Mouse (Mus musculus) cerebellum, adult 11 months (tissue): Measurements from ENCODE around the gene Socs3.

Experiments used
- DNase-seq: peaks from one replicate; pipeline ENCODE4 v3.0.0; 2022

Socs3 gene

GRCm38 (mm10) chr11:117952174-117952933 is 17.5 kb downstream of the Socs3 start:
- no peak for DNase-seq

DNA sequence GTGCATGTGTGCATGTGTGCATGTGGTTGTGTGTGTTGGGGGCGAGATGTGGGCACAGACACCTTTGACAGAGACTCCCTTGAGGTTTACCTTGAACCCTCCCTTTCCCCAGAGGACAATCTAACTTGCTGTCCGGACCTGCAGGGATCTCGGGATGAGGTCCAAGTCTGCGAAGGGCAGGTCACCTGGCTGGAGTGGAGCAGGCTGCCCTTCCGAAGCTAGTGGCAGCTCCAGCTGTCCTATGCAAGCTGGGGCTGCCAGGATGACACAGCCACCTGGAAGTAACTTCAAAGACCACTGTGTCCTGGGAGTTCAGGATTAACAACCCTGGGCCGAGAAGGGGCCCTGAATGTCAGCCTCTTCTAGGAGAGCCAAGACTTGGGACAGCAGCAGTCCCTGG is 18.5 kb downstream of the Socs3 start:
- DNase-seq: no peak

- no peak for DNase-seq
Measured at GRCm38 (mm10) chr11:117949392-117950091, 20.3 kb downstream of the Socs3 start.

GRCm38 (mm10) chr11:117946996-117947419 is 22.8 kb downstream of the Socs3 start:
- no peak for DNase-seq

DNA sequence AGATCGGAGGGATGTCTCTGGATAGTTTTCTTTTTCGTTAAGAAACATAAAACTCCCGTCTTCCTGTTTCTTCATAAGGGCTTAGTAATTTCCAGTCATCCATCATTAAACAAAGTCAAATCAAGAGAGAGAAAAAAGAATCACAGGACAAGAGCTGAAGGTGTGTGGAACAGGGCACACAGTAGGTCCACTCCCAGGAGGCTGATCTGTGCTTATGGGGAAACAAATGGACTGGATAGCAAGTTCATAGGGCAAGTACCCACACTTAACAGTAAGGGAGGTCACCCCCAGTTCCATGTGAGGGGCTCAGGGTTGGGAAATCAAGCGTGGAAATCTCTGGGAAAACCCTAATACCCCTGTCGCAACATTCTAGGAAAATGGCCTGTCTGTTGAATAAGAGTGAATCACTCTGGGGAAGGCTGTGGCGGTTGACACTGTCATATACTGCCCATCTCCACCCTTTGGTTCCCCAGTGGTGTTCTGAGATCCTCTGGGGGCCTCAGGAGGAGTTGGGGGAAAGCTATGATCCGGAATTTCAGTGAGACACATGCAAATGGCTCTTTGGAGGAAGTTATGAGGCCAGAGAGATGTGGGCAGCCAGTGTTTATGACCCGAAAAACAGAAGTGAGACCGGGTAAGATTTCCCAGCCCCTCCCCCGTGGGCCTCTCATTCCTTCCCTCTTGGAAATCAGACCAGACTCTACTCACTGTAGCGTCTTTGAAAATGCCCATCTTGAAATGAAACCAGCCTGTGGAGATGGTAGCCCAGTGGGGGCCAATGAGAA is 23.5 kb downstream of the Socs3 start:
- no peak for DNase-seq

DNA sequence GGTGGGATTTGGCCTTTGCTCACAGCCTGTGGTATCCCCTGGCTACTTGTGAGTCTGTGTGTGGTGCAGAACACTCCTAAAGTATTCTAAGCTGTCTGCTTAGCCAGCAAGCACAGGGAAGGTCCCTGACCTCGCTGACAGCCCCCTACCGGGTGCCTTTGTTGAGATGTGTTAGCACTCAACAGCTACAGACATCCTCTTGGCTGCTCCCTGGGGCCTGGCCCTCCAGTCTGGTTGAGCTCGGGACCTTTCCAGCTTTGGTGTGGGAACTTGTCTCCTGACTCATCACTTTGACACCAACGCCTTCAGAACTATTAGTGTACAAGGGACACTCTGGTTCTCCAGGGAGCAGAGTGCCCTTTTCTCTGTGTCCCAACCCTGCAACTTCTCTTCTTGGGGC is 28.0 kb downstream of the Socs3 start:
- DNase-seq: no peak

DNA sequence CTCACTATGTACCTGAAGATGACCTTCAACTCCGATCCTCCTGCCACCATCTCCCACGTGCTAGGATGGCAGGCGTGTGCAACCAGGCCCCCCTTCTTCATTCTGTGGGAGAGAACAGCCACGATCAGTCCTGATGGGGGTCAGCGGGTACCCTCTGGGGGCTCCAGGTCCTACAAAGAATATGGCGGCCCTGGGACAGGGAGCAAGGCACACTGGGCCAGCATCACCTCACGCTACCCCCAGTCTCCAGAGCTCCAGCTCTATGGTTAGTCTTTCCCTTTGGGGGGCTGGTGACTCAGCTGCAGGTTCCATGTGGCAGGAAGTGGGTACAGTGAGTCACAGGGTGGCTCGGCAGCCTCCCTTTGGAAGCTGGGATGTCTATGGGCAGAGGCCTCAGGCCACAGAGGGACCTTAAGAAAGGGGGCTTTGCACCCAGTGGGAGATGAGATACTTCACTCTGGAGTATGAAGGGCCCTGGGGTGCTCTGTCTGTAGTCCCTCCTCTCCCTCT is 28.5 kb downstream of the Socs3 start:
- no peak for DNase-seq

GRCm38 (mm10) chr11:117940881-117941280 is 29.0 kb downstream of the Socs3 start:
- no peak for DNase-seq

DNA sequence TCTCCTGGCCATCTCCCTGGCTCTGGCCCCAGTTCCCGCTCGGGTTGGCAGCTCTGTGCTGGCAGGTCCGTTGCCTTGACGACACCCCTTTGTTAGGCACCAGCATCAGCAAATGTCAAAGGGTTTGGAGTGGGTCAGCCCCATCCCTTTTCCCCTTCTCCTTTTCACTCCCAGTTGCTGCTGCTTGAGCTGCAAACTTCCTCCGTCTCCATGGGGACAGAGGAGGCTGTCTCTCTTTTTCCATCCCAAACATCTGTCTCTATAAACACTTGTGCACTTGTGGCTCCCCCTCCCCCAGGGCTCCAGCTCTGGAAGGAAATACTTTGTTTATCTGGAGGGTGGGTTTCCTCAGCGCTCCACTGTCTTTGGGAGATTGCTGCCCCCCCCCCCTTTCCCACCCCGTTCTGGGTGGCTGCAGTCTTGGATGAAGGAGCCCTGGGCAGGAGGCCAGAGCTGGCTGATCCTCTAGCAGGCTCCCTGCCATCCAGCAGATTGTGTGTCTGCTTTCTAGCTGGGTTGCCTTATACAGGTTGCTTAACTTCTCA is 30.0 kb downstream of the Socs3 start:
- DNase-seq: peak; percentile 71

- no peak for DNase-seq
Measured at GRCm38 (mm10) chr11:117939004-117939730, 30.7 kb downstream of the Socs3 start.

- peak; percentile 22 for DNase-seq
Measured at GRCm38 (mm10) chr11:117936202-117936601, 33.6 kb downstream of the Socs3 start.

DNA sequence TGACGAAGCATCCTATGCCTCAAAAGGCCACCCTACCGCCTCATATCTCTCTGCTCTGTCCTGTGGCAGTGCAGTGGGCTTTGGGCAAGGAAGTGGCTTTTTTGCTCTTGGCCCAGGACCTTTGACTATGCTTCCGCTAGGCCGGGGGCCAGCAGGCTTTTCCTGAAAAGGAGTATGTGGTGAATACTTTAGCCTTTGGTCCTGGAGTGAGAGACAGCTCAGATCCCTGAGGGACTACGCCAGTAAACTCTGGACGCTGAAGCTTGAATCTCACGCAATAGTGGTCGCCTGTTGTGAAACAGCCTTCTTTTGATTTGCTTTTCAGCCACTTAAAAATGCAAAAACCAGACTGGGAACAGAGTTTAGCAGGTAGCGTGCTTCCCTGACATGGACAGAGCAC is 34.2 kb downstream of the Socs3 start:
- no peak for DNase-seq

DNA sequence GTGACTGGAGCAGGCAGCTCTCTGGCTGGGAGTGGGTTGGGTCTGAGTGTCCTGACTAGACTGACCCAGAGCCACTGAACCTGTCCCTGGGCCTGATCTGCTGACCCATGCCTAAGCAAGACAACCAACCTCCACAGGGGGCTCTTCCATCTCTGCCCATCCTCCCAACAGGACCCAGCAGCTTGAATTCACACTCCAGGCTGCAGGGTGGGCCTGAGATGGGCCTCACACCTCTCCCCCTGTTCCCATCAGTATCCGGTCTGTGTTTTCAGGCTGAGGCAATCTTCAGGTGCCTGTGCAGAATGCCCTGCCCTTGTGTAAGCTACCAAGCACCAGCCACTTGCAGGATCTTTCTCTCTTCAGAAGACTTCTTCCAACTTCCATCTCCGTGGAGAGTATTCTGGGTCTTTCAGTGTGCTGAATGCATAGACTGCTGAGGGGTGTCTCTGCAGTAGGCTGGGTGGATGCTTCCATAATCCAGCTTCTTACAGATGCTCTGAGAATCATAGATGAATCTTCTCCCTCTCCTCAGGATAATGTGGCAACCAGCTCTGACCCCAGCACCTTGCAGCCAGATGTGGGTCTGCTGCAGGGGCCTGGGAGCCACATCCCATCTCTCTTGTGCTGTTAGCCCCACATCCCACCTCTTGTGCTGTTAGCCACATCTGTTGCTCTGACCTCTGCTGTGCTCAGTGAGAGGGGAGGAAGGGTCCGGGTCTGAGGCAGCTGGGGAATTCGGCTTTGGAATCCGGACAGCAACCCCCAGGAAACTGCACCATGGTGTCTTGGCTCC is 35.1 kb downstream of the Socs3 start:
- no peak for DNase-seq

- no peak for DNase-seq
Measured at GRCm38 (mm10) chr11:117934168-117934567, 35.7 kb downstream of the Socs3 start.

DNA sequence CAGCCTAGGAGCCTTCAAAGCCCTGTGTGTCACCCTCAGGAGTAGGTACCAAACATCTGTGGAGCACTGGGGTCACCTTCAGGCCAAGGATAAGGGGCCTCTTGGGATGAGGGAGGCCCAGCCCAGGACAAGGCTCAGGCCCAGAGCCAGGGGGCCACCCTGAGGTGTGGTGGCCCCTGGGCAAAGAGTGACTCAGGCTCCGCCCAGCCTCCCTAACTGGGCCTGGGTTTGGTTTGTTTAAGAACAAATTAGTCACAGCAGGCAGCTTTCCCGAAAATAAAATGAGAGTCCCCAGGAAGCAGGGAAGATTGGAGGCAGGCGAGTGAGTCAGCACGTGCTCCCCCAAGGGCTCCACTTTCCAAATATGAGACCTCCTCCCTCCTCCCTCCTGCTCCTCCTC is 37.7 kb downstream of the Socs3 start:
- DNase-seq: no peak

DNA sequence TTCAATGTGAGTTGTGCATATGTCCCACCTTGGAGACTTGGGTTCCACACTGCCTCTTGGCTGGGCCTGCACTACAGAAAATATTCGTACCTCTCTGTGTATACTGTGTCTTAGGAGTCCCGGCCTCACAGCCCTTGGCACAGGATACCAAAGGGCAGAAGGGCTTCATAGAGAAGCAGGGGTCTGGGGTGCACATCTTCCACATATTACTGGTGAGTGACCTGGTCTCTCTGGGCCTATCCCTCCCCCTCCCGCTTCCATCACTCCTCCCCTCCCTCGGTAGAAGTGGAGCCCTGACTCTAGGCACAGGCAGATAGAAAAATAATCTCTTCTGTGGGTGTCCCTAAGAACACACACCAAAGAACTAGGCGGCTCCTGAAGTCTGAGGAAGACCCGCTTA is 38.3 kb downstream of the Socs3 start:
- no peak for DNase-seq

DNA sequence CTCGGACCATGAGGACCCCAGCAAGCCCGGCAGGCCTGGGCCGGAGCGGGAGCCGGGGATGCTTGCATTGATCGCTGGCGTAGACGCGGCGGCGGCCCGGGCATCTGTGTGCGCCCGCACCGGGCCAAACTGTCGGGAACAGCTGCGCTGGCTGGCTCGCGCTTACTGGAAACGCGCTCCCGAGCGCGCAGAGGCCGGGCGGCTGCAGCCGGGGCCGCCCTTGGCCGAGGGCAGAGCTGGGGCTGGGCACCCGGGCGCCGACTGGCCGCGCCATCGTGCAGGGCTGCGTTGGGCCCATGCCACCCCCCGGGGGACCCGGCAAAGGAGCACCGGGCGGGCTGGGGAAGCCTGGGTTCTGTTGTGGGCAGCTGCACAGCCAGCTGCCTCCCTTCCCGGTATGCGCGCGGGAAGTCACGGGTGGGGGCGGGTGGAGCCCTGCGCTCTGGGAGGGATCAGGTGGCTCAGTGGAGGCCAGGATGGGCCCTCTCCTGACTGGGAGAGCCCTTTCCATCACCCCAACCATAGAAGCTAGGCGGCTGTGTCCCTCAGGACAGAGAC is 39.0 kb downstream of the Socs3 start:
- no peak for DNase-seq

DNA sequence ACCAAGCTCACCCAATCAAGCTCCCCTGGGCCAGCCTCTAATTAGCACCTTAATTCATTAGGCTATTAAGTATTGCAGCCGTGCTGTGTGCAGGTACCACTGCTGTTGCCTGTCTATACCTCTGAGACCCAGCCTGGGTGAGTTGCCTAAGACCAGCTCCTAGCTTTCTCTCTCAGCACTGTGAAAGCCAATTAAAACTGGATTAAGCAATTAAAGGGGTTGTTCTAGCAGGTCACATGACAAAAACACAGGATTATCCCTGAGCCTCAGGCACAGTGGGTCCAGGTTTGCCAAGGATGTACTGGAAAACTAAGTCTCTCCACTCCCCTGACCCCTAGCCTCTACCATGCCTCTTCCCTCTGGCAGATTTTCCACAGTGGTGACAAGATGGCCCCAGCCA is 44.3 kb downstream of the Socs3 start:
- DNase-seq: no peak

GRCm38 (mm10) chr11:117924466-117924865 is 45.4 kb downstream of the Socs3 start:
- no peak for DNase-seq

DNA sequence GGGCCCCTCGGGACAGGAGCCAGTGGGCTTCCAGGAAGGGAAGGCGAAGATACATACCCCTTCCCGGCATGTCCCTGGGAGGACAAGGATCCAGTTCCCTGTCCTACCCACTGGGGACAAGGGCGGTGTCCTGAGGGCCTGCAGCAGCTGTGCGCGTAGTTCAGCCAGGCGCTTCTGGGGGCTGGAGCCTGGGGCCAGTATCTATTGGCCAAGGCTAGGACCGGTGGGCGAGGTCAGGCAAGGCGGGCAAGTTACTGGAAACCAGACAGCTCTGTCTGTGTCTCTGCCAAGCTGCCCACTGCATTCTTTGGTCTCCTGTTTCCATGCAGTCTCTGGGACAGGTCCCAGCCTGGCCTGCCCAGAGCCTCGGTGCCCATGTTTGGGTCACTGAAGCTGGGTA is 46.6 kb downstream of the Socs3 start:
- DNase-seq: no peak

DNA sequence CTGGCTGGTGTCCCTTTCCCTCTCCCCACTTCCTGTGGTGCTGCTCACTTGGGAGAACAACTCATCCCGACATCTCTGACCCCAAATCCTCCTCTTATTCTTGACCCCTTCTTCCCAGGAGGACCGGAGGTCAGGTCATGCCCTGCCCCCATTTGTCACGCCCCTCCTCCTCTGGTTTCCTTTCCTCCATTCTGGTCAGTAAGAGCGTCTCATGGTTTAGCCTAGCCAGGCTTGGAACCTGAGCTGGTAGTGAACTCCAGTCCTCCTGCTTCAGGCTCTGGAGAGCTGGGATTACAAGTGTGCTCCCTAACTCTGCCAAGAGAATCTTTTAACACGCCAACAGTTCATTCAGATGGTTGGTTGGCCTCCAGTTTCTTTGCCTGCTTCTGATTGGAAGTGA is 50.6 kb downstream of the Socs3 start:
- DNase-seq: no peak
